Mouse (Mus musculus) bone marrow macrophage, adult 2 months (primary cell): ENCODE results near the gene Stat4.

Experiments used
- CTCF ChIP-seq: IDR thresholded peaks from 2 replicates; pipeline ENCODE4 v1.5.1; 2012; ENCODE audit warnings: low read depth, mild to moderate bottlenecking, low read length, moderate library complexity
- POLR2A ChIP-seq: IDR thresholded peaks from 2 replicates; pipeline ENCODE4 v1.6.1; 2012; ENCODE audit warnings: mild to moderate bottlenecking, low read depth, low read length, borderline replicate concordance

DNA sequence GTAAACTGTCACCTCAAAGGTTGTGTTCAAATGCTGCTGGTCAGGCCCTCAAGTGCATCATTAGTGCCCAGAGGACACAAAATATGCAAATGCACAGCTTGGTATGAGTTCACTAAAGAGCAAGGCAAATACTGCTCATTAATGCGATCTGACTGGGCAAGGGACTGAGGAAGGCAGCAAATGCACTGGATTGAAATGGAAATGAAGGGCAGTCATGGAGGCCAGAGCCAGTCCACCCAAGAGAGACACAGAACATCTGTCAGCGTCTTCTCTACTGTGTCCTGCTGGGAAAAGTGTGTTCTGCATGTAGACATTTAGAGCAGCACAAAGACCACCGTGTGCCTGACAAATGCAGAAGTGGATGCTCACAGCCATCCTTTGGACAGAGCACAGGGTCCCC is 64.6 kb downstream of the Stat4 start:
- TF ChIP-seq POLR2A (no peak), CTCF (no peak)
